Mouse (Mus musculus): ENCODE data around the gene Akr7a5. TPM values are rescaled to one million over a fixed set of nuclear protein-coding genes. Genes with fewer than 3 reads are reported as not detected.
A peak's percentile ranks its signal among the peaks of the same experiment; 100 is the strongest.

The Akr7a5 gene
- polyA plus RNA-seq, 2 experiments from 2014 or later = 7.5 to 8.2 TPM

DNA sequence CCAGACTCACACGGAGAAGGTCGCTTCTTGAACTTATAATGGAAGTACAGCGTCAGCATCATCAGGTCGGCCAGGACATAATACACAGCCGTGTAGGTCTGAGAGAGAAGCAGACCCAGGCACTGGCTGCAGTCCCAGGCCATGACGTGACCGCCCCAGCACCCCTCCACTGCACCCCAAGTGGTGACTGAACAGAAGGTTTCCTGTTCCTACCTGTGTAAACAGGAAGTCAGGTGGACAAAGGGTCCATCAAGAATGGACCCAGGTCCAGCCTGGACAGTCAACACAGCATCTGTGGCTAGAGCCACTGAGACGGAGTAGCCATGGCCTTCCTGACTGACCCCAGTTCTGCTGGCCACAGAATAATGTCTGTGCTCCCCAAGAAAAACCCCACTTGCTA, 8.8 kb upstream of the Akr7a5 start:
- ATAC-seq = no peak

DNA sequence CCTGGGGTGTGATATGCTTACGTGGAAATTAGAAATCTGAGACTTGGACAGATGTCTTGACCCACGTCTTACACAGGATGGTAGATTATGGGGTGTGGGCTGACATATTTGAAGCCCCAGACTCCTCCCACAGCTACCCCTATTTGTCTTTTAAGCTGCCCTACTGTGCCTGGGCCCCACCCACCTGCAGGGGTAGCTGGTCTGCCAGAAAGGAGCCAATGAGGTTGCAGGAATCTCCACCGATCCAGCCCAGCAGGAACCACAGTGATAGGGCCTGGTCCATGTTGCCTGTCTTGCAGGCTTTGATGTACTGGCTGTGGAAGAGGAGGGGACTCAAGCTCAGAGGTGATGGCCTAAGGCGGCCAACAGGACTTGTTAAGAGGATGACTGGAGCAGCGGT, 8.3 kb upstream of the Akr7a5 start:
- no peak for ATAC-seq

DNA sequence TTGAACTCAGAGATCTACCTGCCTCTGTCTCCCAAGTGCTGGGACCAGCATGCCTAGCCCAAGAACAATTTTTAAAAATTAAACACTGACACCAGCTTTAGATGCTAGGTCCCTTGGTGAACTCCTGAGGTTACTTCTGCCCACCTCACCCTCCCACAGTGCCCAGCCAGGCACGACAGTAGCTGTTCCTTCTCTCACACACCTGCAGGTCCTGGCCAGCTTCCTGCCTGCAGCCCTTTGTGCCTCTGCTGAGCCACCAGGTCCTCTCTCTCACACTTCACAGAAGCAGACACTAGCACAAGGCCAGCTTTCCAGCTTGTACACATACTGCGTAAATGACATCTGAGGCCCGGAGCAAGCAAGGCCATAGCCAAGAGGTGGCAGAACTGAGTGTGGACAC, 5.0 kb upstream of the Akr7a5 start:
- no peak for ATAC-seq

DNA sequence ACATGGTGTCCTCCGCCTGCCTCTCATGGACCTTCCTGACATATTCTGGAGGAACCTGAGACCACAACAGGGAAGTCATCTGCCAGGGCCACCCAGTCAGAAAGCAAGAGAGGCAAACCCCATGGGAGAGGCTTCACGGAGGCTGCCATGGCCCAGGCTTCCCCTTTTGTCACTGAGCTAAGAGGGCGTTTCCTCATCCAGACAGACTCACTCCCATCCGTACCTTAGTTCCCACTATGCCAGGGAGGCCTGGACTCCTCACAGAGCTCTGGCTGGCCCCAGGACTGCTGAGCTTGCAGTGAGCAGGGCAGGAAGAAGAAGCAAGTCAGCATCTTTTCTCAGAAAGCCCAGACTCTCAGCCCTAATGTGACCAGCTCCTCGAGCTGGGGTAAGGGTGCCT, 2.6 kb upstream of the Akr7a5 start:
- no peak for ATAC-seq

DNA sequence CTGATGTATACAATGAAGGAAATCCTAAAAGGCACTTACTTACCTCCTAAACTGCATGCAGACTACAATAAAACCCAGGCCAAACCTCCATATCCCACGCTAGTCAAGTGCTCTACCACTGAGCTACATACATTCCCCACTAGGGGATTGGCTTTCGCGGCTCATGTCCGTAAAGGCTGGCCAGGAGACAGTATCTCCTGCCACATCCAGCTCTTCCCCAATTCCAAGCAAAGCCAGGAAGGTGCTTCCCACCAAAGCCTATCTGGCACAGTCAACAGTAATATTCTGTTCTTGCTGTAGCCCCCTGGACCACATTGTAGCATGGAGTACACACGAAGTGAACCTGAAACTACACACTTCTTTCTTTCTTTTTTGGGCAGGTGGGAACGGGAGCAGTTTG, 893 bp upstream of the Akr7a5 start:
- ATAC-seq = no peak

DNA sequence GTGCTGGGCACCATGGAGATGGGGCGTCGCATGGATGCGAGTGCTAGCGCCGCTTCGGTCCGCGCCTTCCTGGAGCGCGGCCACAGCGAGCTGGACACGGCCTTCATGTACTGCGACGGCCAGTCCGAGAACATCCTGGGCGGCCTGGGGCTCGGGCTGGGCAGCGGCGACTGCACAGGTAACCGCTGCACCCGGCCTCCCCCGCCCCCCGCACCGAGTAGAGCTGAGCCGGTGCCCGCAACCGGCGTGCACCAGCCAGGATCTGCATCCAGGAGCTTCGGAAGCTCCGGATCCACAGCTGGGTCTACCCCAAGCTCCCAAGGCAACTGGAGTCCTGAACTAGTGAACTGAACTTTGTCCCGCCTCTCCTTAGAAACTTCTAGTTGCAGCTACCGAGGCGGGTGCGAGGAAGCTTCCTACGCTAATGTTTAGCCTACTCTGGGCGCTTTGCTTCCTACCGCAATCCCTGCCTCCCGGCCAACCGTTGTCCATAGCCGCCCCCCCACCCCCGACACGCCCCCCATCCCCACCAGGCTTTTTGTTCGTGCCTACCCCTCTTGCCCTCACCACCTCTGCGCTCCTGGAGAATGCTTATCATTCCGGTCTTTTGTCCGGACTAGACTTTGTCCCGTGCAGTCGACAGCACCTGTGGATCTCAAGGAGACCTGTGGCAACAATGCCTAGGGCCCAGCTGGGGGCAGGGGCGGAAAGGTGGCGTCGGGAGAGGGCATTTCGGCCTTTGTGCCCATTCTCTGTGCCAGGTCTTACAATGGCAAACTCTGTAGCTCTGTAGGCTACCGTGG, 556 bp downstream of the Akr7a5 start:
- ATAC-seq = peak; percentile 48

DNA sequence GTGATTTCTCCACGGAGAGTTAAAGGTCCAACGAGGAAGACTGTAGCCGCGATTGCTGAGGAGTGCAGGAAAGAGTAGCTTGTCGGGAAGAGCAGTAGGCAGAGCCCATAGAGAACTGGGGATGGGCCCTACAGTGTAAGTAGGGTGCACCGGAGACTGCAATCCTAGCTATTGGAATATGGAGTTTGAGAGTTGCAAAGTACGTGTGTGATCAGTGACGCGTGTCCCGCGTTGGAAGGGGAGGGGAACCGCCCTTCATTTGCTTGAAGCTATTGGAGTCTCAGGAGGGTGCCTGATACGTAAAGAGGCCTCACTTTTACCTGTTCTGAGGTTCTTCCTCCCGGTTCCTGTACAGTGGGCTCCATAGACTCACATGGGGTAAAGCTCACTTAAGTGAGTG, 1.2 kb downstream of the Akr7a5 start:
- no peak for ATAC-seq

DNA sequence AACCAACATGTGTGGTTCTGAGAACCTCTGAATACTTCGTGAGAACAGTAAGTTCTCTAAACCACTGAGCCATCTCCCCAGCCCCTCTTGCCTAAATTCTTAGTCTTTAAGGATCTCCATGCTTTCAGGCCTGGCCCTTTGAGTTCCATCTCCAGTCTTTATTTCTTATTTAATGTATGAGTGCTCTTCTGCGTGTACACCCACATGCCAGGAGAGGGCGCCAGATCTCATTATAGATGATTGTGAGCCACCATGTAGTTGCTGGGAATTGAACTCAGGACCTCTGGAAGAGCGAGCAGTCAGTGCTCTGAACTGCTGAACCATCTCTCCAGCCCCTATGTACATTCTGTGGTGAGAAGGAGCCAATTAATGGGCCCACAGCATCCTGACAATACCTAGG, 2.1 kb downstream of the Akr7a5 start:
- ATAC-seq = no peak

DNA sequence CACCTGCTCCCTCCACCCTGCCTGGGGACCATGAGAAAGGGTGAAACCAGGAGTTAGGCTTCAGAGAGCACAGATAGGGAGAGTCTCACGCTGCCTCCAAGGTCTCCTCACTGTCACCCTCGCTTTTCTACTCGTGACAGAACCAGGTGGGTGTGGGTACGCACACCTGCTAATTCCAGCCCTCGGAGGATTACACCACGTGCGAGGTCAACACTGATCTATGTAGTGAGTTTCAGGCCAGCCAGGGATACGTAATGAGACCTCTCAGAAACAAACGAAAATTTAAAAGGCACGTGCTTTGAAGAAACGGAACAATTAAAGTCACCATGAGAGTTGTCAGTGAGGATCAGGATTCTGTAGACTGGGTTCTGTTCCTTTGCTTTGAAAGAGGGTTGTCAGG, 7.9 kb downstream of the Akr7a5 start:
- no peak for ATAC-seq

DNA sequence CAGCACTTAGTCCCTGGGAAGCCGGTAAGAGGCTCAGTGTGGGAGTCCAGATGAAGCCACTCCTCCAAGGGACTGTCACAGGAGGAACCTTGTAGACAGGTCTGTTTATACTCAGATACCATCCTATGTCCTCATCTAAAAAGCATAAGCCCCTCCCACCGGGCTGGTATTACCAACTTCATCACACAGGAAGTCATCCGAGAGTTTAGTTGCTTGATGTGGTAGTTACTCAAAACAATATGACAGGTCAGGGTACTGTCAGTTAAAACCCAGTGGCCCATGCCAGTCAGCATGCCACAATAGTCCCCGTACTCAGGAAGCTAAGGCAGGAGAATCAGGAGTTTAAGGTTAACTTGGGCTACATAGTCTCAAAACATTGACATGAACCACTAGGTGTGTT, 9.2 kb downstream of the Akr7a5 start:
- ATAC-seq = peak; percentile 81

DNA sequence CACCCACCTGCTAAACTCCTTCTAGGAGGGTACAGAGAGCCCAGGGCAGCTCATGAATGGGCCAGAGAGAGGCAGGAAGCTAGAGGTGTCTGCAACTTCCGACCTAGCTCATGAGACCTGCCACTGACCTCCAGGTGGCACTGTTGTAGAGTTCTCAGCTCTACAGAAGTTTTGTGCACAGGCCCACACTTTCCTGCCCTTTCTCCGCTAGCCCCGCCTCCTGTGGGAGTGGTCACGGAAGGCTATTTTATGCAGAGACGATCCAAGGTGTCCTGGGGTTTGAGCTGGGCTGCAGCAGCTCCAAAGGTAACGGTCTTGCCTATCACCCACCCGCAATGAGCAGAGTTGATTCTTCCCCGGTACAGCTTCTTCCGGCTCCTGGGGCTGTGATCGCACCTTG, 20.1 kb downstream of the Akr7a5 start:
- ATAC-seq = peak; percentile 99

DNA sequence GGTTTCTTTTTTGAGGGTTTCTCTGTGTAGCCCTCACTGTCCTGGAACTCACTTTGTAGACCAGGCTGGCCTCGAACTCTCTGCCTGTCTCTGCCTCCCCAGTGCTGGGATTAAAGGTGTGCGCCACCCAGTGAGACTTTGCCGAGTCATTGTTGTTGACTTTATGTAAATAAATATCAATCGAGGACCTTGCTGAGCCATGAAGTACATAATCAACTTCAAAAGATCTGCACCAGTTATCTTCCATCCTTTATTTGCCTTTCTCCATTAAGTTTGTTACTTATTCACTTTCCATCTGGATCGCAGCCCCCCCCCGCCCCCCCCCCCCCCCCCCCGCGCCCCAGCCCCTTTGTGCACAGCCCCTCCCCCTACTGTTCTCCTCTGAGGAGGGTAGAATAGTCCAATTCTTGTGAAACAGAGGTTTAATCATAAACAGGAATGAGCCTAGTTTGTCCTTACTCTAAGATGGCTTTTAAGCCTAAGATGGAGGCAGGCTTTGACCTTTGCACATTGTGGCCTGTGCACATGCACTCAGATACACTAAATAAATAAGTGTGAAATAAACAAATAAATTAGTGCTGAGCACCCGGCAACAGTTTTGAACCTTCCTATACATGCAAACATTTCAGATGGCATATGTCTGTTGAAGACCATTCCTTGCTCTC, 24.2 kb downstream of the Akr7a5 start:
- no peak for ATAC-seq

DNA sequence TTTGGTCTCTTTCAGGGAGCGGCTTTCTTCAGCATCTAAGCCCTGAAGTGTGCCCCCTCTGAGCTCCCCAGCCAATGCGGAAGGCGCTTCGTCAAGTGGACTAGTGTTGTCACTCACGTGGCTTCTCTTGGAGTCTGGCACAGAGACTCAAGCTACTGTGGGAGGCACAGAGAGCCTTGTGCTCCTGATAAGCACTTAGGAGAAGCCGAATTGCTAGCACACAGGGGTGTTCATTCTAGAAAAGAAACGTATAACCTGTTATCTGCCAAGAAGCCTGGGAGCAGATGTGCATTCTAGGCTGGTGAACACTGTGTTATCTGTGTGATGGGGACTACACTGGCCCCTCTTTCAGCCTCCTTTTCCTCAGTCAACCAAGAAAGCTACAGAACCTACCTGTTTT, 25.0 kb downstream of the Akr7a5 start:
- no peak for ATAC-seq

DNA sequence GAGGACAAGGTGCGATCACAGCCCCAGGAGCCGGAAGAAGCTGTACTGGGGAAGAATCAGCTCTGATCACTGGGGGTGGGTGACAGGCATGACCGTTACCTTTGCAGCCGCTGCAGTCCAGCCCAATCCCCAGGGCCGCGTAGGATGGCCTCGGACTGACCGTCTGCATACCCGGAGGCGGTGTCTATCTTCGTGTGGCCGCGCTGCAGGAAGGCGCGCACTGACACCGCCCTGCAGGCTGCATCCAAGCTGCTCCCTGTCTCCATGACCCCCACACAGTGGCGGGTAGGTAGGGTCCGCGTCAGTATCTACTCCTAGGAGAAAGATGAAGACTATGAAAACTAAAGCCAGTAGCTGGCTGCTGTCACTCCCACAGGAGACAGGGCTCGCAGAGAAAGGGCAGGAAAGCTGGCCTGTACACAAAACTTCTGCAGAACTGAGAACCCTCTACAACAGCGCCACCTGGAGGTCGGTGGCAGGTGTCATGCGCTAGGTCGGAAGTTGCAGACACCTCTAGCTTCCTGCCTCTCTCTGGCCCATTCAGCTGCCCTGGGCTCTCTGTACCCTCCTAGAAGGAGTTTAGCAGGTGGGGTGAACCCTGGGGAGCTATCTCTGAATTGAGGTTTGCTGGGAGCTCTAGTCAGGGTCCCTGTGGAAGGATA, 26.4 kb downstream of the Akr7a5 start:
- ATAC-seq = peak; percentile 93

DNA sequence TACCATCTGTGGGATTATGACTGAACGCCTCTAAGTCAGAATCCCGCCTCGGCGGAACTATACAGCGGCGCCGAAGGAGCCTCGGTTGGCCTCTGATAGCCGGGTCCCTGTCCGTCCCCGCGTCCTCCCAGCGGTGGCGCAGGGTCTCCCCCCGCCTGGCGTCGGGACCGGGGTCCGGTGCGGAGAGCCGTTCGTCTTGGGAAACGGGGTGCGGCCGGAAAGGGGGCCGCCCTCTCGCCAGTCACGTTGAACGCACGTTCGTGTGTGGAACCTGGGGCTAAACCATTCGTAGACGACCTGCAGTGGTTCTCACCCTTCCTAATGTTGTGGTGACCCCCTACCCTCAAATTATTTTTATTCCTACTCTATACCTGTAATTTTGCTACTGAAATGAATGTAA, 27.6 kb downstream of the Akr7a5 start:
- ATAC-seq = no peak

DNA sequence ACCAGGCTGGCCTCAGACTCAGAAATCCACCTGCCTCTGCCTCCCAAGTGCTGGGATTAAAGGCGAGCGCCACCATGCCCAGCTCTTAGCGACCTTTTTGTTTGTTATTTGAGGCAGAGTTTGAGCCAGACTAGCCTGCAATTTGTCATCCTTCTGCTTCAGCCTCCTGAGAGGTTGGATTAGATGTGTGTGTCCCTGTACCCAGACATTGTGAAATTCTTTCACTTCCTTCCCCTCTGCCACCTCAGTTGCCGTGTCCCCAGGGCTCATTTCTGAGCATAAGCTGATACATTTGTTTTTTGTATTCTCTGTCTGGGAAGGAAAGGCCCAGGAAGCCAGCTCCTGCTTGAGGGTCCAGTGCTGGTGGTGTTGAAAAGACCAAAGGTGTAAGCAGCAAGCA, 30.3 kb downstream of the Akr7a5 start:
- ATAC-seq = no peak

DNA sequence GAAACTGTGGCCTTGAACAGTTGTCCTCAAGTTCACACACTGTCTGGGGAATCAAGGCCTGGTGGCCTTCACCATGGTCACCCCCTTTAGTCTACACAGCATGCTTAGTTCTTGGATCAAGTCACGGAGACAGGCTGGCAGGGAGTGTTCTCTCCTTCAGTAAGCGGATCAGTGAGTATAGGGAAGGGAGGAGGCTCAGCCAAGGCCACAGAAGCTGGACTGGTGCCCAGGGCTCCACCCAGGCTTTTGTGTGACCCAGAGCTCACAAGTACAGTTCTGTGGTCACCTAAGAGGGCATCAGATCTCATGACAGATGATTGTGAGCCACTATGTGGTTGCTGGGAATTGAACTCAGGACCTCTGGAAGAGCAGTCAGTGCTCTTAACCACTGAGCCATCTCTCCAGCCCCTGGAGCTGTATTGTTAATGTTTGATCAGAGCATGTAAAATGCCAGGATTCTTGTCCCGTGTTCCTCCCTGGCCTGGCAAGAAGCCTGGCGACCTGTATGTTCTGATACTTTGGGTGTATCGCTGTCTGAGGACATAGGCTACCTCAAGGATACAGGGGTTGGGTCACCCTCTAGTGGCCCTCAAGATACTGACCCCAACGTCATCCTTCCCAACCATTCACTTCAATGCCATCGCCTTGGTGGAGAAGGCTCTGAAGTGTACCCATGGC, 31.2 kb downstream of the Akr7a5 start:
- ATAC-seq = no peak

DNA sequence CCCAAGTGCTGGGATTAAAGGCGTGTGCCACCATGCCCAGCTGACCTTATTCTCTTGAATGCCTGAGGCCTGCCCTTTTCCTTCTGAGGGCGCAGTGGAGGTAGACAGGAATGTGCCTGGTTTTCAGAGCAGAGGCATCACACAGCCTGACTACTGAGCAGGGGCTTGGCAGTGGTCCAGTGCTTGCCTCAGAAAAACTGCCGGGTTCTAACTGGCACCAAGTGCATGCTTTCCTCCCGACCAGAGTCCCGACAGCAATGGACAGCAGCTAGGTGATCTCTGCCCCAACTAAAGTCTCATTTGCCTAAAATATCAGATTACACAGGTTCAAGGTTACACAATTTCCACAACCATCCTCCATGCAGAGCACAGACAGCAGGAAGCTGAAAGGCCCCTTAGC, 33.2 kb downstream of the Akr7a5 start:
- ATAC-seq = no peak

DNA sequence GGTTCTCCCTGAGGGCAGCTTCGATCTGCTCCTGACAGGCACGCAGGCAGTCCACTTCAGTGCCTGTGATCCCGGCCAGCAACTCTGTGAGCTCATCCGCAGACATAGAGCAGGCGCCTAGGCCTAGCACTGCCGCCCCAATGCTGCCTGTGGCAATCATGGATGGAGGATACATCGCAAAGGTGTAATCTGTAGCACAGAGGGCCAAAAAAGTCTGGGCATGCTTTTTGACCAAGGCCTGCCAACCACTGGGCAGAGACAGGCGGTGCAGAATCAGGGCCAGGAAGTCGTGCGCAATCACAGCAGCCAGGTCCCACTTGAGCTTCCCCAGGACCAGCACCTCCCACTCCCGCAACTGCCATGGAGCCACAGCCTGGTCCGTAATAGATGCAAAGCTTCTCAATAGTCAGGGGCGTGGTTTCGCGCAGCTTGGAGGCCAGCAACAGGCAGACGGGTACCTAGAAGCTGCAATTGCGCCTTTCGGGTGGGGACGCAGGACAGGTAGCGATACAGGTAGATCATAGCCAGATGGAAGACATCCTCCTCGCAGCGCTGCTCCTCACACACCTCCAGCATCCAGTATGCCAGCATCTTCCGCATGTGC, 35.0 kb downstream of the Akr7a5 start:
- ATAC-seq = no peak

DNA sequence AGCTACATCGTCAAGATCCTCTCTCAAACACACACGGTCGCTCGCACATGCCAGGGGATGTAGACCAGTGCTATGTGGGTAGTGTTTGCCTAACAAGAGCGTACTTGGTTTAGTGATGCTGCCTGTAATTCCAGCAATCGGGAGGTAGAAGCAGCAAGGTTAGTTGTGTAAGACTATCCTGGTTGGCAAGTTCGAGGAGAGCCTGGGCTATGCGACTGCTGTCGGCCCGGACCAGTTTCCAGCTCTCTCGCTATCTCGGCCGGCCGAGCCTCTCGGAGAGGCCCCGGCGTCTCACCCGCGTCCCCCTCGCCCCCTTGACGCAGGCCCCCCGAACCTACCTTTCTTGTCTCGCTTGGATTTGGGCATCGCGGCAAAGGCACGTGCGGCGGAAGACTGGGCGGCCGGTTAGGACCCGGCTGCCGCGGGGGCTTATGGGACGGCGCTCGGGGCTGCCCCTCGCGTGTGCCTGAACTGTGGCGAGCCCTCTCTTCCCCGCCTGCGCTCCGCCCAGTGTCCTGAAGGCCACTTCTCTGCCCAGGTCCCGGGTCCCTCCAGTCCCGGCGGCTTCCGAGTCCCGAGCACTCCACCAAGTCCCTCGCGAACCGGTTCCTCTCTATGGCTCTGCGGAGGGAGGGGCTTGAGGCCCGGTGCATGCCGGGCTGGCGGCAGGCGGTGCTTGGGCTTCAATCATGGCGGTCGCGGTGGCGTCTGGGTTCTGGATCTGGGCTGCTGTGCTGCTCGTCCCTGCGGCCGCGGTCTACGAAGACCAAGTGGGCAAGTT, 41.6 kb downstream of the Akr7a5 start, which contains the start of the genes Mrto4, Emc1 and Ubr4:
Mrto4 (minus strand) TSS at position 646 of the 781 bp plus-strand sequence.
Emc1 (plus strand) TSS at position 657 of the 781 bp plus-strand sequence.
Ubr4 (plus strand) TSS at position 679 of the 781 bp plus-strand sequence.
- peak; percentile 97 for ATAC-seq

DNA sequence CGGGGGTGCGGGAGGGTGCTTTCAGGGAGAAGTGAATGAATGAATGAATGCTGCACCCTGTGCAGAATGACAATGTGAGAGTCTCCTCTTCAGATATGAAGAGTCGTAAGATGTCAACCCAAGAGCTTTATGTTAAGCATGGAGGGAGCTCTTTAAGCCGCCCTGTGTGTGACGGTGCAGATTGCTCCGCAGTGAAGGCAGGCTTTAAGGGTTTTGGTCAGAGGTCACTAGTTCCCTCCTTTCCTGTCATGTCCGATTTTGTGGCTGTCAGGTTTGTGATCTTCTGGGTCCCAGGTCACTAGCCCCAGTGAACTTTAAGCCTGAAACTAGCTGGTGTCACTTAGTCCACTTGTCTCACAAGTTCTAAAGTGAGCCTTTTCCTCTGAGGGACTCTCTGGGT, 42.3 kb downstream of the Akr7a5 start:
- no peak for ATAC-seq

DNA sequence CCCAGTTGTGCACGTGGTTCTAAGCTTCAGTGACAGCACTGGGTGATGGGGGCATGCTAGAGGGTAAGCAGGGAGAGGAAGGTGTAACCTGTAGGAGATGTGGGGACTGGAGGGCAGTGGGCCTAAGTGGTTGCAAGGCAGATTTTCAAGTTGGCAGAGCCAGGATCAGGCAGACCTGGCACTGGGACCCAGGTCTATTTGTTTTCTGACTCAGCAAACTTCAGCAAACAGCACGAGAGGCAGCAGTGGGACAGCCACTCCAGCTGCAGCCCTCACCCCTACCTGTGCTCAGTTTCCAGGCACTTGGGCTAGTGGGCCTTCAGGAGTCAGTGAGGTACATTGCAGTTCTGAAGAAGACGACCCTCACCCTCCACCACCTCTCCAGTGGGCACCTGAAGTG, 46.7 kb downstream of the Akr7a5 start:
- ATAC-seq = no peak
